Mouse (Mus musculus) kidney, adult 2 months (tissue): ENCODE measurements around the gene Ddc. TPM values are rescaled to one million over a fixed set of nuclear protein-coding genes. Genes with fewer than 3 reads are reported as not detected.

Source experiments
- DNase-seq: peaks from one replicate; pipeline ENCODE4 v3.0.0; 2021
- H3K27ac ChIP-seq: fragments of 200-500 bp; 2 replicates; pipeline ENCODE4 v1.5.1; 2012; ENCODE audit warnings: low read depth, low read length, control low read depth, inconsistent platforms; ENCODE audit not compliant: insufficient read depth
- H3K27me3 ChIP-seq: fragments of 200-500 bp; replicated peaks from 2 replicates; pipeline ENCODE4 v1.6.1; 2012; ENCODE audit warnings: mild to moderate bottlenecking, moderate library complexity, low read length, inconsistent platforms; ENCODE audit not compliant: control insufficient read depth, insufficient read depth
- H3K36me3 ChIP-seq: fragments of 200-500 bp; 2 replicates; pipeline ENCODE4 v1.6.1; 2012; ENCODE audit warnings: mild to moderate bottlenecking, moderate library complexity, low read length, inconsistent platforms; ENCODE audit not compliant: control insufficient read depth, insufficient read depth
- H3K4me1 ChIP-seq: fragments of 200-500 bp; 2 replicates; pipeline ENCODE4 v1.6.1; 2011; ENCODE audit warnings: low read length; ENCODE audit not compliant: control insufficient read depth, insufficient read depth
- H3K4me3 ChIP-seq: fragments of 200-500 bp; 2 replicates; pipeline ENCODE4 v1.5.1; 2011; ENCODE audit warnings: mild to moderate bottlenecking, low read depth, low read length, control low read depth; ENCODE audit not compliant: insufficient read depth
- CTCF ChIP-seq: fragments of 200-500 bp; conservative IDR thresholded peaks from 2 replicates; pipeline ENCODE4 v1.5.1; 2011; ENCODE audit warnings: low read depth, mild to moderate bottlenecking, control low read depth, low read length, moderate library complexity, mixed read lengths; ENCODE audit not compliant: insufficient read depth, insufficient read length
- POLR2A ChIP-seq: fragments of 200-500 bp; IDR thresholded peaks from one replicate; pipeline ENCODE4 v1.6.1; 2011; ENCODE audit warnings: low read depth, low read length, control low read depth
- WGBS: fragments of 180-500 bp; shearing (Covaris S2); methylation state at CpG from one replicate; pipeline ENCODE4 v1.1.7; 2018; 5-methylcytosine and 5-hydroxymethylcytosine counted together
- polyA plus RNA-seq: library from polyadenylated mRNA; depleted of rRNA; stranded (reverse); fragments of >200 nt; gene quantifications from 2 replicates; pipeline ENCODE4 v1.2.3, GENCODE M21; 2012

Ddc gene
- polyA plus RNA-seq, 1 experiment, result 103 TPM

DNA sequence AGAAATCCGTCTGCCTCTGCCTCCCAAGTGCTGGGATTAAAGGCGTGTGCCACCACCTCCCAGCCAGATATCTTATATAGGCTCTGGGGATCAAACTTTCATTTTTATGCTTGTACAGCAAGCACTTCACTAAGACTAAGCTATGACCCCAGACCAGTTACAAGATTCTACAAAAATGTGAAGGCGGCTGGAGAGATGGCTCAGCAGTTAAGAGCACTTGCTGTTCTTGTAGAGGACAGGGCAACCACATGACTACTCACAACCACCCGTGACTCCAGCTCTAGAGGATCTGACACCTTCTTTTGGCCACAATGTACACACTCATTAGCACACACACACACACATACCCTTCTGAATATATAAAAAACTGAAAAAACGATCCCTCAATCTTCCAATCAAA lies 93.5 kb downstream of the Ddc start:
- TF ChIP-seq CTCF (no peak), POLR2A (no peak)
- Histone ChIP-seq H3K27me3 (no peaks in the 10 kb centered on the region), H3K4me1 (no peaks in the 10 kb centered on the region), H3K36me3 (no peaks in the 10 kb centered on the region), H3K4me3 (no peak overlapping the region), H3K27ac (no peak overlapping the region)
- no peak for DNase-seq
- 88% methylated on average over 5 of the region's 5 CpGs for WGBS

DNA sequence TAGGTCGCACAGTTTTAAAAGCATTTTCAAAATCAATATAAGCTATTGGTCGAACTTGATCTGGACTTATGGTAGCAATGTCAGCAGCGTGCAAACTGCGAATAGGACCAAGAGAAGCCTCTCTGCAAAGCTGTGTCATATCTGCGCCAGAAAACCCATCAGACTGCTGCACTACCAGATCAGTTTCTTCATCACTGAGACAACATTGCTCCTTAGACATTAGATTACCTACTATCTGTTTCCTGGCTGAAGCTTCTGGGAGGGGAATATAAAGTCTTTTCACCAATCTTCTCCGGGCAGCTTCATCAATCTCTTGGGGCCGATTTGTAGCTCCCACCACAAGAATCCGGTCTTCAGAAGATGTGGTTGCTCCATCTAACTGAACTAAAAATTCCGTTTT lies 96.9 kb downstream of the Ddc start:
- 95% methylated on average over 9 of the region's 9 CpGs for WGBS
- no peak overlapping the region for H3K27ac ChIP-seq
- no peak for DNase-seq
- no peaks in the 10 kb centered on the region for H3K36me3 ChIP-seq
- TF ChIP-seq CTCF (no peak), POLR2A (no peak)
- no peak overlapping the region for H3K4me3 ChIP-seq
- H3K27me3 ChIP-seq, result no peaks in the 10 kb centered on the region
- no peaks in the 10 kb centered on the region for H3K4me1 ChIP-seq

DNA sequence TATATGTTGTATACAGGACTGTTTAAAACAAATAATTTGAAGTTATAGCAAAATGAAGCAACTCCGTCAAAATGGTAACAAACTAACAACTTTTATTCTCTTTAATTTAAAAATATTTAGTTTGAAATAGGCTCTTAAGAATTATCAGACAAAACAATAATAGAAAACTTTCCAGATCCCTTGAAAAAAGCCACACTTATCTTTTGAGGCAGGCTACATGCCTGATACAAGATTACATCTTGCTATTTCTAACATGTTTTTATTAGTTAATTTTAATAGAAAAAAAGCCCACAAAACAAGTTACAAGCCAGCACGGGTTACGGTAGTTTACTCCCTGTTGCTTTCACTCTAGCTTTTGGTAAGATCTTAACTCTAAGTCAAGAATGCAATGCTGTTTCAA lies 97.6 kb downstream of the Ddc start:
- H3K36me3 ChIP-seq, result no peaks in the 10 kb centered on the region
- no peak overlapping the region for H3K27ac ChIP-seq
- H3K4me1 ChIP-seq, result no peaks in the 10 kb centered on the region
- DNase-seq, result no peak
- H3K4me3 ChIP-seq, result no peak overlapping the region
- WGBS, result 83% methylated on average over 3 of the region's 3 CpGs
- no peak for TF ChIP-seq CTCF
- TF ChIP-seq POLR2A, result no peak
- no peaks in the 10 kb centered on the region for H3K27me3 ChIP-seq

GRCm38 (mm10) chr11:11798690-11799089 lies 99.3 kb downstream of the Ddc start:
- no peaks in the 10 kb centered on the region for H3K27me3 ChIP-seq
- DNase-seq, result no peak
- H3K4me3 ChIP-seq, result no peak overlapping the region
- no peaks in the 10 kb centered on the region for H3K36me3 ChIP-seq
- H3K27ac ChIP-seq, result no peak overlapping the region
- TF ChIP-seq CTCF, result no peak
- no peak for TF ChIP-seq POLR2A
- H3K4me1 ChIP-seq, result no peaks in the 10 kb centered on the region
- WGBS, result 100% methylated on average over 1 of the region's 1 CpGs

DNA sequence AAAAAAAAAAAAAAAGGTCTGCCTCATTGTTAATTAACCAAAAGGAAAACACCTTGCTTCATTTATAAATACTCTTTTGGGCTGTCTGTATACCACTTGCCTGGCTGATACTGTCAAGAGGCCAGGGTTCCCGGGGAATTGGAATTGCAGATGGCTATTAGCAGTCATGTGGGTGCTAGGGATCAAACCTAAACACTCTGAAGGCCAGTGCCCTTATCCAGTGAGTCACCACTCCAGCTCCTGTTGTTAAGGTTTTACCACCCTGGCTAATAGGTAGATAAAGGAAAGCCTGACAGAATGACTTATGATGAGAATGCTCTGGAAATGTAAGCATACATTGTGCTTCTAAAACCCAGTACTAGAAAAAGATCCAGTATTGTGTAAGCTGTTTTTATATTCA lies 103.3 kb downstream of the Ddc start:
- TF ChIP-seq CTCF, result no peak
- no peak for TF ChIP-seq POLR2A
- Histone ChIP-seq H3K4me3 (no peak overlapping the region), H3K27me3 (no peaks in the 10 kb centered on the region), H3K36me3 (no peaks in the 10 kb centered on the region), H3K4me1 (no peaks in the 10 kb centered on the region), H3K27ac (no peak overlapping the region)
- no peak for DNase-seq
- WGBS, result 61% methylated on average over 1 of the region's 1 CpGs

GRCm38 (mm10) chr11:11788521-11788974 lies 109.4 kb downstream of the Ddc start:
- no peak for TF ChIP-seq POLR2A
- peak; percentile 74 for TF ChIP-seq CTCF
- Histone ChIP-seq H3K36me3 (no peaks in the 10 kb centered on the region), H3K27me3 (no peaks in the 10 kb centered on the region), H3K4me1 (no peaks in the 10 kb centered on the region), H3K27ac (no peak overlapping the region), H3K4me3 (no peak overlapping the region)
- peak; percentile 81 for DNase-seq
- 1% methylated on average over 8 of the region's 8 CpGs for whole genome bisulfite sequencing

DNA sequence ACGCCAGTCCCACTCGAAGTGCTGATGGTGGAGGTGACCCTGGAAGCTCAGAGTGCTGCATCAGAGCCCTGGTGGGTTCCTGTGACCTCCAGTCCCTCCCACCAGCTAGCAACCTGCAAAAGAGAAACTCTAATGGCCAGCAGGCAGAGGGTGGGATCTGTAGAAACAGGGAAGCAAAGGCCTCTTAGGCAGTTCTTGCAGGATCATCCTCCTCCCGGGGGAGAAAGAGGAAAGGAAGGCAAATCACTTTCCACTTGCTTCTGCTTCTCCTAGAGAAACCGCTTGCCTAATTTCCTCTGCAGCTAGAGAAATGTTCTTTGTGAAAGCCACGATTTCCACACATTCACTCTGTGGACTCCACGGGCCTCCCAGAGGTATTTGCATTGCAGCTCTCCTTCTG lies 112.5 kb downstream of the Ddc start:
- Histone ChIP-seq H3K36me3 (no peaks in the 10 kb centered on the region), H3K27me3 (no peaks in the 10 kb centered on the region), H3K27ac (no peak overlapping the region), H3K4me3 (no peak overlapping the region), H3K4me1 (no peaks in the 10 kb centered on the region)
- no peak for DNase-seq
- TF ChIP-seq CTCF (no peak), POLR2A (no peak)
- 52% methylated on average over 6 of the region's 6 CpGs for WGBS

DNA sequence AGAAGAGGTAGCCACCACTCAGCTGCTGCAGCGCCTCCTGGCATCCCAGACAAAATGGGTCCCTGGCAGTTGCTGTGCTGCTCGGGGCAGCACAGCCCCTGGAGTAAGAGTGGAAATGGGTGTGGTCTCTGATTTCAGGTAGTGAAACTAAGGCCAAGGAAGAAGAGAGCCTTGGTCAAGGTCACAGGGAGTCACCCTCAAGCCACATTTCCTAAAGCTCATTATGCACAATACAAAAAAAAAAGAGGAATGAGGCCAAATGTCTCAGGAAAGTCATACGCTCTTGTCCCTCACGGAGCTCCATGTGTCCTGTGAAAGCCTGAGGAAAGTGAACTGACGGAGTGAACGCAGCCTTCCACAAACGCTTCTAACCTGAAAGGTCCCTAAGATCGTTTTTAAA lies 116.2 kb downstream of the Ddc start:
- TF ChIP-seq CTCF (no peak), POLR2A (no peak)
- no peaks in the 10 kb centered on the region for H3K36me3 ChIP-seq
- no peak overlapping the region for H3K27ac ChIP-seq
- no peaks in the 10 kb centered on the region for H3K4me1 ChIP-seq
- DNase-seq, result no peak
- no peak overlapping the region for H3K4me3 ChIP-seq
- 79% methylated on average over 8 of the region's 8 CpGs for WGBS
- H3K27me3 ChIP-seq, result no peaks in the 10 kb centered on the region
